Mouse (Mus musculus) R1 (cell line): Measurements from ENCODE around the gene Il31ra.

Source experiments
- DNase-seq: peaks from one replicate; pipeline ENCODE4 v3.0.0-alpha.2; 2018; ENCODE audit warnings: low read depth, low spot score

Il31ra gene

GRCm38 (mm10) chr13:112508487-112508886 is 85.7 kb downstream of the Il31ra start:
- DNase-seq: no peak

GRCm38 (mm10) chr13:112507691-112508090 is 86.5 kb downstream of the Il31ra start:
- DNase-seq: no peak

- no peak for DNase-seq
Observed at GRCm38 (mm10) chr13:112506766-112507165, 87.4 kb downstream of the Il31ra start.

- no peak for DNase-seq
Observed at GRCm38 (mm10) chr13:112505436-112505835, 88.7 kb downstream of the Il31ra start.

GRCm38 (mm10) chr13:112503846-112504245 is 90.3 kb downstream of the Il31ra start:
- no peak for DNase-seq

GRCm38 (mm10) chr13:112500466-112500865 is 93.7 kb downstream of the Il31ra start:
- no peak for DNase-seq

GRCm38 (mm10) chr13:112500027-112500426 is 94.1 kb downstream of the Il31ra start:
- no peak for DNase-seq

GRCm38 (mm10) chr13:112494590-112494989 is 99.6 kb downstream of the Il31ra start:
- DNase-seq: no peak

- no peak for DNase-seq
Observed at GRCm38 (mm10) chr13:112492285-112492678, 101.9 kb downstream of the Il31ra start.

GRCm38 (mm10) chr13:112491636-112492284 is 102.4 kb downstream of the Il31ra start:
- DNase-seq: no peak

GRCm38 (mm10) chr13:112490036-112490435 is 104.1 kb downstream of the Il31ra start:
- DNase-seq: no peak

GRCm38 (mm10) chr13:112486676-112487075 is 107.5 kb downstream of the Il31ra start:
- DNase-seq: peak; percentile 77

- DNase-seq: no peak
Observed at GRCm38 (mm10) chr13:112486236-112486635, 107.9 kb downstream of the Il31ra start.

- DNase-seq: no peak
Observed at GRCm38 (mm10) chr13:112483015-112483414, 111.1 kb downstream of the Il31ra start.

GRCm38 (mm10) chr13:112482525-112482924 is 111.6 kb downstream of the Il31ra start:
- no peak for DNase-seq

- DNase-seq: no peak
Observed at GRCm38 (mm10) chr13:112479926-112480325, 114.2 kb downstream of the Il31ra start.

GRCm38 (mm10) chr13:112479032-112479431 is 115.1 kb downstream of the Il31ra start:
- DNase-seq: no peak

GRCm38 (mm10) chr13:112473757-112474755 is 120.1 kb downstream of the Il31ra start:
- DNase-seq: no peak

GRCm38 (mm10) chr13:112472401-112473023 is 121.6 kb downstream of the Il31ra start:
- DNase-seq: no peak

- DNase-seq: no peak
Observed at GRCm38 (mm10) chr13:112471201-112471600, 123.0 kb downstream of the Il31ra start.
